In the genomic region with DNA sequence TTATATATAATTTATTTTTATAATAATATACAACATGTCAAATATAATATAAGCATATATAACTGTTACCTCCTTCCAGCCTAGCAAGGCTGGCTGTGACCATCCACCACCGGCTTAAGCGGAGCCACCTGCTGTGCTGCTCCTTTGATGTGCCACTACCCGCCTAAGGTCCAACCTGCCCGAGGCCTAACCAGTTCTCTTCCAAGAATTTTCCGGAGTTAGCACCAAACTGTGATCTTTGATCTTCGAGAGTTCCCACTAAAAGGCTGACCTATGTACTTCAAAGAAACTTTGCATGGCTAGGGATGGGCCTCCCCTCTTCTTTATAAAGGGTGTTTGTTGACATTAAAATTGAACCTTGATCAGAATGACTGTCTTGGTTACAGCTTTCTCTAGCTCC, we compare ENCODE assay signal across 25 mouse cellular contexts. TPM values are rescaled to one million over a fixed set of nuclear protein-coding genes. Genes with fewer than 3 reads are reported as not detected.
DNase-seq lines count a peak whose midpoint lies in the region; ATAC-seq and TF ChIP-seq lines count a peak whose summit lies in the region.
"Had no signal": no experiment of that assay in that cellular context is flagged by ENCODE, and none has a peak within 500 bp of the region (broad histone marks: within the 10 kb centered on the region; RNA-seq: fewer than 3 reads in every experiment).

No protein-coding gene starts in this region.

- no peaks in the 10 kb centered on the region for H3K4me1 ChIP-seq in kidney, embryonic 15.5 days
- H3K4me1 ChIP-seq in intestine, embryonic 16.5 days (ENCODE audit: control insufficient read depth, insufficient read depth, low read length) = no peaks in the 10 kb centered on the region
- H3K4me1 ChIP-seq: embryonic facial prominence, embryonic 12.5 days; forebrain, embryonic 15.5 days; heart, embryonic 12.5 days; hindbrain, embryonic 10.5 days had no signal

- H3K9ac ChIP-seq in kidney, embryonic 15.5 days = no peak overlapping the region
- H3K9ac ChIP-seq in intestine, embryonic 16.5 days (ENCODE audit: low read depth, low read length) = no peak overlapping the region
- H3K9ac ChIP-seq: embryonic facial prominence, embryonic 12.5 days; forebrain, embryonic 15.5 days; heart, embryonic 12.5 days; hindbrain, embryonic 14.5 days had no signal

- 25% methylated on average over 6 of the region's 6 CpGs for WGBS in kidney, embryonic 15.5 days
- WGBS in intestine, embryonic 16.5 days = 27% methylated on average over 6 of the region's 6 CpGs

- H3K27ac ChIP-seq in kidney, embryonic 15.5 days = no peak overlapping the region
- no peak overlapping the region for H3K27ac ChIP-seq in intestine, embryonic 16.5 days (ENCODE audit: low read length)
- no peak overlapping the region for H3K27ac ChIP-seq in gastrocnemius, adult 2 months
- H3K27ac ChIP-seq: embryonic facial prominence, embryonic 12.5 days; forebrain, embryonic 15.5 days; hindbrain, embryonic 10.5 days; hindbrain, embryonic 14.5 days had no signal

- no peak for ATAC-seq in kidney, embryonic 15.5 days (replicated peaks; ENCODE audit: low FRiP score)
- ATAC-seq in intestine, embryonic 16.5 days = peak; percentile 93
- ATAC-seq: forebrain, embryonic 15.5 days; Patski had no signal

- no peaks in the 10 kb centered on the region for H3K36me3 ChIP-seq in kidney, embryonic 15.5 days
- H3K36me3 ChIP-seq in intestine, embryonic 16.5 days (ENCODE audit: control insufficient read depth, insufficient read depth, low read length) = no peaks in the 10 kb centered on the region
- H3K36me3 ChIP-seq: embryonic facial prominence, embryonic 12.5 days; forebrain, embryonic 15.5 days; heart, embryonic 12.5 days; hindbrain, embryonic 10.5 days had no signal

- peak; percentile 28 for DNase-seq in kidney, adult 18-20 months
- DNase-seq in kidney, postnatal 10 days = peak; percentile 37
- peak; percentile 77 for DNase-seq in yolk sac, embryonic 10.5 days (ENCODE audit: low spot score)
- no peak for DNase-seq in embryo, embryonic 11 days
- DNase-seq in gastrocnemius, adult 2 months = no peak
- DNase-seq in thymus, adult 18-20 months = no peak
- DNase-seq: adrenal gland, adult 8-10 months; adrenal gland, postnatal 36 days; cerebellum, adult 8-10 months; cerebellum, postnatal 14 days; gastrocnemius, postnatal 25 days had no signal

- no peak overlapping the region for H3K4me3 ChIP-seq in kidney, embryonic 15.5 days (replicated peaks)
- H3K4me3 ChIP-seq in intestine, embryonic 16.5 days (ENCODE audit: low read length) = no peak overlapping the region
- H3K4me3 ChIP-seq in gastrocnemius, adult 2 months = no peak overlapping the region
- H3K4me3 ChIP-seq: embryonic facial prominence, embryonic 12.5 days; forebrain, embryonic 15.5 days; heart, embryonic 12.5 days; hindbrain, embryonic 10.5 days had no signal

- intact Hi-C loops in gastrocnemius, adult 2 months (cut with DNase I) = no loop called here

- TF ChIP-seq CTCF in gastrocnemius, adult 2 months (IDR thresholded peaks at IDR 0.05) = no peak

- H3K4me2 ChIP-seq in kidney, embryonic 15.5 days = no peak overlapping the region
- H3K4me2 ChIP-seq in intestine, embryonic 16.5 days (ENCODE audit: low read depth, low read length) = no peak overlapping the region
- H3K4me2 ChIP-seq: embryonic facial prominence, embryonic 12.5 days; forebrain, embryonic 15.5 days; heart, embryonic 12.5 days; hindbrain, embryonic 14.5 days had no signal

- H3K9me3 ChIP-seq in kidney, embryonic 15.5 days (replicated peaks) = 0 out of 2 replicates have a peak, but pooled peaks cover under 1% of the 10 kb centered on the region
- H3K9me3 ChIP-seq in intestine, embryonic 16.5 days (ENCODE audit: control insufficient read depth, low read length) = no peaks in the 10 kb centered on the region
- H3K9me3 ChIP-seq: embryonic facial prominence, embryonic 12.5 days; forebrain, embryonic 15.5 days; hindbrain, embryonic 10.5 days had no signal

- no peaks in the 10 kb centered on the region for H3K27me3 ChIP-seq in kidney, embryonic 15.5 days
- no peaks in the 10 kb centered on the region for H3K27me3 ChIP-seq in intestine, embryonic 16.5 days (replicated peaks; ENCODE audit: control insufficient read depth, insufficient read depth, low read length)
- H3K27me3 ChIP-seq: embryonic facial prominence, embryonic 12.5 days; forebrain, embryonic 15.5 days; heart, embryonic 12.5 days; Patski had no signal

RNA-seq across cellular contexts. Expression of a gene that starts 7.5 kb away (rescaled TPM):
- 0.14 and 0.27 TPM in 2 replicates for polyA plus RNA-seq in kidney, embryonic 15.5 days (2015; fragmentation: Nextera tagmentation; extraction: Ambion mirVana)
- 0.18 and 0.31 TPM in 2 replicates for polyA plus RNA-seq in intestine, embryonic 16.5 days (2015; fragmentation: Nextera tagmentation; extraction: Ambion mirVana)
- not detected for total RNA-seq in gastrocnemius, adult 2 months (2021)
- total RNA-seq: common myeloid progenitor, adult 5-6 weeks; gastrocnemius, postnatal 25 days; granulocyte monocyte progenitor cell, adult 5-6 weeks; heart, adult 8-10 months; heart, postnatal 25 days had no signal
- polyA plus RNA-seq: heart, embryonic 12.5 days had no signal

RNA-seq across cellular contexts. Expression of a gene that starts 12.4 kb away (rescaled TPM):
- 167 and 189 TPM in 2 replicates for polyA plus RNA-seq in kidney, embryonic 15.5 days (2015; fragmentation: Nextera tagmentation; extraction: Ambion mirVana)
- polyA plus RNA-seq in intestine, embryonic 16.5 days (2015; fragmentation: Nextera tagmentation; extraction: Ambion mirVana) = 223 and 249 TPM in 2 replicates
- 100 to 1,000 TPM; 138 to 190 TPM for total RNA-seq in gastrocnemius, adult 2 months (2021)

RNA-seq across cellular contexts. Expression of a gene that starts 12.4 kb away (rescaled TPM):
- not detected in 2 replicates for polyA plus RNA-seq in kidney, embryonic 15.5 days (2015; fragmentation: Nextera tagmentation; extraction: Ambion mirVana)
- polyA plus RNA-seq in intestine, embryonic 16.5 days (2015; fragmentation: Nextera tagmentation; extraction: Ambion mirVana) = 0.54 and 1.6 TPM in 2 replicates
- not detected for total RNA-seq in gastrocnemius, adult 2 months (2021)
- total RNA-seq: common myeloid progenitor, adult 5-6 weeks; gastrocnemius, postnatal 25 days; granulocyte monocyte progenitor cell, adult 5-6 weeks; heart, adult 8-10 months; heart, postnatal 25 days had no signal
- polyA plus RNA-seq: C2C12; embryonic facial prominence, embryonic 12.5 days; forebrain, embryonic 11.5 days; forebrain, embryonic 15.5 days; hindbrain, embryonic 10.5 days; hindbrain, embryonic 14.5 days; Patski had no signal

RNA-seq across cellular contexts. Expression of a gene that starts 27.6 kb away (rescaled TPM):
- polyA plus RNA-seq in kidney, embryonic 15.5 days (2015; fragmentation: Nextera tagmentation; extraction: Ambion mirVana) = 1.1 and 5.7 TPM in 2 replicates
- 15.0 and 20.2 TPM in 2 replicates for polyA plus RNA-seq in intestine, embryonic 16.5 days (2015; fragmentation: Nextera tagmentation; extraction: Ambion mirVana)
- 10 to 100 TPM; 55.5 to 61.6 TPM for total RNA-seq in gastrocnemius, adult 2 months (2021)
- total RNA-seq: granulocyte monocyte progenitor cell, adult 5-6 weeks had no signal

RNA-seq across cellular contexts. Expression of a gene that starts 39.8 kb away (rescaled TPM):
- 0.35 and 0.49 TPM in 2 replicates for polyA plus RNA-seq in kidney, embryonic 15.5 days (2015; fragmentation: Nextera tagmentation; extraction: Ambion mirVana)
- 17.4 and 17.9 TPM in 2 replicates for polyA plus RNA-seq in intestine, embryonic 16.5 days (2015; fragmentation: Nextera tagmentation; extraction: Ambion mirVana)
- not detected for total RNA-seq in gastrocnemius, adult 2 months (2021)
- total RNA-seq: adrenal gland, postnatal 36 days; common myeloid progenitor, adult 5-6 weeks; gastrocnemius, postnatal 25 days; granulocyte monocyte progenitor cell, adult 5-6 weeks; heart, adult 8-10 months; heart, postnatal 25 days had no signal
- polyA plus RNA-seq: C2C12; embryonic facial prominence, embryonic 12.5 days; forebrain, embryonic 11.5 days; forebrain, embryonic 15.5 days; heart, embryonic 12.5 days; hindbrain, embryonic 10.5 days; hindbrain, embryonic 14.5 days had no signal

Comparison
In these comparisons a context has a peak if more than half of its experiments do, and no peak if none do; other contexts are left out.
1. DNase-seq: peak in kidney, adult 18-20 months (single experiment), kidney, postnatal 10 days (single experiment) and yolk sac, embryonic 10.5 days (single experiment); none in embryo, embryonic 11 days (single experiment), gastrocnemius, adult 2 months (single experiment) and thymus, adult 18-20 months (0 of 2).